Mouse (Mus musculus): ENCODE results near the gene Mmp8. TPM values are rescaled to one million over a fixed set of nuclear protein-coding genes. Genes with fewer than 3 reads are reported as not detected.

Gene Mmp8
- polyA plus RNA-seq, 1 experiment from 2014 or later, result not detected

GRCm38 (mm10) chr9:7602982-7603742 lies 44.9 kb downstream of the Mmp8 start:
- 2% methylated on average over 3 of the region's 3 CpGs for WGBS
- Histone ChIP-seq H3K9ac (no peak overlapping the region), H3K36me3 (no peaks in the 10 kb centered on the region), H3K9me3 (no peaks in the 10 kb centered on the region), H3K4me1 (peaks cover 2% of the 10 kb centered on the region; the same call in 1 of the 2 replicates), H3K4me3 (no peak overlapping the region), H3K27me3 (no peaks in the 10 kb centered on the region), H3K27ac (no peak overlapping the region), H3K4me2 (no peak overlapping the region)
- ATAC-seq (ENCODE audit: insufficient number of reproducible peaks, insufficient read depth, low FRiP score, low TSS enrichment, low read depth), result no peak

GRCm38 (mm10) chr9:7604005-7604404 lies 45.7 kb downstream of the Mmp8 start:
- no peaks in the 10 kb centered on the region for H3K27me3 ChIP-seq
- H3K4me3 ChIP-seq, result no peak overlapping the region
- 0 out of 2 replicates have a peak overlapping the region, but pooled peaks have one; percentile 11 for H3K9ac ChIP-seq
- H3K4me1 ChIP-seq, result peaks cover 2% of the 10 kb centered on the region; the same call in 1 of the 2 replicates
- 55% methylated on average over 6 of the region's 6 CpGs for WGBS
- no peaks in the 10 kb centered on the region for H3K36me3 ChIP-seq
- no peak overlapping the region for H3K27ac ChIP-seq
- peak; percentile 20; the same call in 1 of the 2 replicates for ATAC-seq (ENCODE audit: insufficient number of reproducible peaks, insufficient read depth, low FRiP score, low TSS enrichment, low read depth)
- no peaks in the 10 kb centered on the region for H3K9me3 ChIP-seq
- H3K4me2 ChIP-seq, result no peak overlapping the region

- no peaks in the 10 kb centered on the region for H3K27me3 ChIP-seq
- H3K9ac ChIP-seq, result no peak overlapping the region
- H3K9me3 ChIP-seq, result no peaks in the 10 kb centered on the region
- H3K4me2 ChIP-seq, result no peak overlapping the region
- 88% methylated on average over 12 of the region's 12 CpGs for WGBS
- H3K27ac ChIP-seq, result no peak overlapping the region
- H3K4me1 ChIP-seq, result peaks cover 2% of the 10 kb centered on the region; the same call in 1 of the 2 replicates
- H3K4me3 ChIP-seq, result no peak overlapping the region
- no peaks in the 10 kb centered on the region for H3K36me3 ChIP-seq
- ATAC-seq (ENCODE audit: insufficient number of reproducible peaks, insufficient read depth, low FRiP score, low TSS enrichment, low read depth), result no peak
Observed at GRCm38 (mm10) chr9:7605638-7606037, 47.4 kb downstream of the Mmp8 start.

Other genes starting within 250 kb of the Mmp8 start
- gene Mmp12, start 214.1 kb upstream of the Mmp8 start, polyA plus RNA-seq (2015; fragmentation: Nextera tagmentation; extraction: Ambion mirVana), result not detected in 2 replicates
- not detected in 2 replicates for gene Mmp1b, start 170.4 kb upstream of the Mmp8 start, polyA plus RNA-seq (2015; fragmentation: Nextera tagmentation; extraction: Ambion mirVana)
- gene Mmp3, start 112.6 kb upstream of the Mmp8 start, polyA plus RNA-seq (2015; fragmentation: Nextera tagmentation; extraction: Ambion mirVana), result 0.23 TPM in 1 of 2 replicates, not detected in the other
- gene Mmp10, start 56.1 kb upstream of the Mmp8 start, polyA plus RNA-seq (2015; fragmentation: Nextera tagmentation; extraction: Ambion mirVana), result not detected in 2 replicates
- not detected in 2 replicates for gene Mmp27, start 12.9 kb downstream of the Mmp8 start, polyA plus RNA-seq (2015; fragmentation: Nextera tagmentation; extraction: Ambion mirVana)
- gene Mmp20, start 69.8 kb downstream of the Mmp8 start, polyA plus RNA-seq (2015; fragmentation: Nextera tagmentation; extraction: Ambion mirVana), result not detected in 2 replicates
- gene Mmp7, start 133.6 kb downstream of the Mmp8 start, polyA plus RNA-seq (2015; fragmentation: Nextera tagmentation; extraction: Ambion mirVana), result not detected in 2 replicates
- 75.1 and 78.1 TPM in 2 replicates for gene Tmem123, start 205.6 kb downstream of the Mmp8 start, polyA plus RNA-seq (2015; fragmentation: Nextera tagmentation; extraction: Ambion mirVana)